Mouse (Mus musculus): ENCODE data around the gene Mgat1. TPM values are rescaled to one million over a fixed set of nuclear protein-coding genes. Genes with fewer than 3 reads are reported as not detected.

Gene Mgat1
- total and polyA plus RNA-seq, 3 experiments, result 59.2 to 74.4 (median 72.3) TPM

DNA sequence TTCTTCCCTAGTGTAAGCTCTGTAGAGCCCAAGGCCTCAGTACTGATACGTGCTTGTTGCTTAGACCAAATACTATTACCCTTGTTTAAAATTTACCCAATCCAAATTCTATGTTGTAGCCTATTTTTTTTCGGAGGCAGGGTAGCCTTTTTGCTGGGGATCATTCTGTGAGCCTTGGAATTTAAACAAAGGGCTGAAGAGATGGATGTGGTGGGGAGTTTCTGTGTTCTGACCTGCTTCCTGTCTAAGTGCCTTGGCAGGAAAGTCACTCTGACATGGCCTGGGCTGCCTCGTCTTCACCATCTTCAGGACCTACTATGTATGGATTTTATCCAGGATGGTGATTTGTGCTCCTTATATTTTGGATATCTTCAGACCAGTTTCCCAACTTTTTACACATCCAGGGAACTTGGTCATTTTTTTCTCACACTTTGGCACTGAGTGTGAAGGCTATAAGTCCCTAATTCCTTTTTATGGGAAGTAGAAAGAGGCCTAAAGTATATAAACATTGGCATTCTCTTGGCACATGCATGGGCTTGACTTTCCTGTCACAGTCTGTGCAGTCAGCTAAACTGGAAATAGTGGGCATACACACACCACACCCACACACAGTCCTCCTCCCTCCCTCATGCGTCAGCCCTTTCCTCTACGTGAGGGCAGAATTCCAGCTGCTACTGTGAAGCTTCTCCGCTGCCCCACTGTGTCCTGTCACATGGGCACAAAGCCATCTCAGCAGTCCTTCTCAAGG is 4.4 kb downstream of the Mgat1 start:
- Histone ChIP-seq H3K27ac (peak overlapping the region; percentile 99), H3K4me1 (ENCODE audit: control insufficient read depth, insufficient read depth, low read length) (peaks cover 32% of the 10 kb centered on the region), H3K4me3 (no peak overlapping the region), H3K36me3 (ENCODE audit: control insufficient read depth, insufficient read depth, low read length) (peaks cover 23% of the 10 kb centered on the region), H3K9ac (ENCODE audit: low read depth, low read length) (peak overlapping the region; percentile 7; the same call in 1 of the 2 replicates), H3K27me3 (ENCODE audit: control insufficient read depth, insufficient read depth, low read length) (no peaks in the 10 kb centered on the region), H3K79me2 (replicated peaks; ENCODE audit: control insufficient read depth, insufficient read depth, low read length) (0 out of 2 replicates have a peak, but pooled peaks cover 2% of the 10 kb centered on the region)
- intact Hi-C loops (cut with DNase I), result no loop called here
- 24% methylated on average over 6 of the region's 6 CpGs for WGBS
- peak; percentile 31; the same call in 1 of the 2 replicates for TF ChIP-seq POLR2A (IDR thresholded peaks at IDR 0.05; ENCODE audit: insufficient read depth, low read depth, low read length)
- TF ChIP-seq CTCF (IDR thresholded peaks at IDR 0.05), result no peak
- peak; percentile 64 to 78 for DNase-seq

DNA sequence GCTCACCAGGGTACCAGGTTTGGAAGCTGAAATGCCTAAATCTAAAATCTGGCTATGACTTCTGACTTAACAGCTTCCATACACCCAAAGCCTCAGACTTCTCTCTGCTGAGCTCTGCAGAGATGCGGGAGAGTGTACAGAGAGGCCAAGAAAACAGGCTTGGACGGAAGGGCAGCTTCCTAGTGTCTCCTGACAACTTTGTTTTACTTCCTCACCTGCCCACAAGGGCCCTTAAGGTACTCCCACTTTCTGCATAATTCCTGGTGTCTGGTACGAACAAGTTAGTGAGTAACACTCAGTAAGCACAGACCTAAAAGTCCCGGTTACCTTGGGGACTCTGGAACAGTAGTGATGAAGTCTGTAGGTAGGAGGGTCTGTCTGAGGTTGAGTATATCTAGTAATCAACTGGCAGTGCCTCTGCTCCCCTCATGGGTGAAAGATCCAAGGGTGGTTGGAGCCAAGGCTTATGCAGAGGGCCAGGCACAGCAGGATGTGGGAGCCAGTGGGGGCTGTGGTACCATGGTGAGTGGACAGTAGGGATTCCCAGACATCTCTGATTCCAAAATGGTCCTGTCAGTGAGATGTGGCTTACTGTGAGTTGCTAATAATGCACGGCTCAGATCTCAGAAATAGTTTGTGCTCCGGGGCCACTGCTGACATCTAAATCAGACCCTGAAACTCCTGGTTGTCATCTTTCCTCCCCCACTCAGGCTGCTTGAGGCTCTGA is 5.1 kb downstream of the Mgat1 start:
- no peaks in the 10 kb centered on the region for H3K27me3 ChIP-seq (ENCODE audit: control insufficient read depth, insufficient read depth, low read length)
- WGBS, result 56% methylated on average over 6 of the region's 6 CpGs
- no peak for DNase-seq
- peaks cover 25% of the 10 kb centered on the region for H3K36me3 ChIP-seq (ENCODE audit: control insufficient read depth, insufficient read depth, low read length)
- peaks cover 36% of the 10 kb centered on the region for H3K4me1 ChIP-seq (ENCODE audit: control insufficient read depth, insufficient read depth, low read length)
- no peak overlapping the region for H3K4me3 ChIP-seq
- TF ChIP-seq EP300 (IDR thresholded peaks at IDR 0.05; ENCODE audit: insufficient read depth, low read depth, low read length), result no peak
- TF ChIP-seq POLR2A (IDR thresholded peaks at IDR 0.05; ENCODE audit: insufficient read depth, low read depth, low read length), result no peak
- TF ChIP-seq CTCF (IDR thresholded peaks at IDR 0.05), result no peak
- H3K79me2 ChIP-seq (replicated peaks; ENCODE audit: control insufficient read depth, insufficient read depth, low read length), result peaks cover 5% of the 10 kb centered on the region; the same call in 1 of the 2 replicates
- intact Hi-C loops (cut with DNase I), result no loop called here
- H3K9ac ChIP-seq (ENCODE audit: low read depth, low read length), result peak overlapping the region; percentile 7; the same call in 1 of the 2 replicates
- H3K27ac ChIP-seq, result peak overlapping the region; percentile 99

DNA sequence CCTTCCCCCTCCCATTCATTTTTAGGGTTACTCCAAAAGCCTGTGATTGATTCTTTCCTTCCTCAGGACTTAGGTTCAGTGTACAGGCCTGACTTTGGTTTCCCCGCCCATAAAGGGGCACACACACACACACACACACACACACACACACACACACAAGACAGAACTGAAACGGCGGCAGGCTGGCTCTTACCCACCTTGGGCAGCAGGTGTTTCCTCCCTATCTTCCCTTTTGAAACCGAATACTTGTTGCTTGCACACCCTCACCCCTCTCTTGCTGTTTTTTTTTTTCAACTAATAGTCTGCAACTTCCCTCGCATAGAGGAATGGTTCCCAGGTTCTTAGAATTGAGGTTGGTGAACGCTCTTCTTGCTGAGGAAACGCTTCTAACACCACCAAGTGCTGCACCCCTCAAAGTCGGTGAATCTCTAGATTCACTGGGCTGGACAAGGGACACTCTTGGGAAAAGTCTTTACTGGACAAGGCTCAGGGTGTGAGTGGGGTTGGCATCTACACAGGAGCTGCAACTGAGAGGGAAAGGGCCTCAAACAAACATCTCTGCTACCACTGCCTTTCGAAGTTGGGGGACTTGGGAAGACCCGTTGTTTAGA is 5.9 kb downstream of the Mgat1 start:
- TF ChIP-seq POLR2A (IDR thresholded peaks at IDR 0.05; ENCODE audit: insufficient read depth, low read depth, low read length), result no peak
- TF ChIP-seq EP300 (IDR thresholded peaks at IDR 0.05; ENCODE audit: insufficient read depth, low read depth, low read length), result no peak
- no peak for TF ChIP-seq CTCF (IDR thresholded peaks at IDR 0.05)
- Histone ChIP-seq H3K79me2 (replicated peaks; ENCODE audit: control insufficient read depth, insufficient read depth, low read length) (peaks cover 8% of the 10 kb centered on the region), H3K9ac (ENCODE audit: low read depth, low read length) (peak overlapping the region; percentile 93), H3K4me3 (peak overlapping the region; percentile 65), H3K36me3 (ENCODE audit: control insufficient read depth, insufficient read depth, low read length) (peaks cover 31% of the 10 kb centered on the region), H3K27ac (peak overlapping the region; percentile 99), H3K4me1 (ENCODE audit: control insufficient read depth, insufficient read depth, low read length) (peaks cover 35% of the 10 kb centered on the region), H3K27me3 (ENCODE audit: control insufficient read depth, insufficient read depth, low read length) (no peaks in the 10 kb centered on the region)
- intact Hi-C loops (cut with DNase I), result loop anchor here (2.0 to 5.0 kb wide), 3 partner anchors 47 to 433 kb away; partner anchors contain the start of genes Trim41 and Zfp62
- no peak for DNase-seq
- WGBS, result 17% methylated on average over 10 of the region's 10 CpGs

DNA sequence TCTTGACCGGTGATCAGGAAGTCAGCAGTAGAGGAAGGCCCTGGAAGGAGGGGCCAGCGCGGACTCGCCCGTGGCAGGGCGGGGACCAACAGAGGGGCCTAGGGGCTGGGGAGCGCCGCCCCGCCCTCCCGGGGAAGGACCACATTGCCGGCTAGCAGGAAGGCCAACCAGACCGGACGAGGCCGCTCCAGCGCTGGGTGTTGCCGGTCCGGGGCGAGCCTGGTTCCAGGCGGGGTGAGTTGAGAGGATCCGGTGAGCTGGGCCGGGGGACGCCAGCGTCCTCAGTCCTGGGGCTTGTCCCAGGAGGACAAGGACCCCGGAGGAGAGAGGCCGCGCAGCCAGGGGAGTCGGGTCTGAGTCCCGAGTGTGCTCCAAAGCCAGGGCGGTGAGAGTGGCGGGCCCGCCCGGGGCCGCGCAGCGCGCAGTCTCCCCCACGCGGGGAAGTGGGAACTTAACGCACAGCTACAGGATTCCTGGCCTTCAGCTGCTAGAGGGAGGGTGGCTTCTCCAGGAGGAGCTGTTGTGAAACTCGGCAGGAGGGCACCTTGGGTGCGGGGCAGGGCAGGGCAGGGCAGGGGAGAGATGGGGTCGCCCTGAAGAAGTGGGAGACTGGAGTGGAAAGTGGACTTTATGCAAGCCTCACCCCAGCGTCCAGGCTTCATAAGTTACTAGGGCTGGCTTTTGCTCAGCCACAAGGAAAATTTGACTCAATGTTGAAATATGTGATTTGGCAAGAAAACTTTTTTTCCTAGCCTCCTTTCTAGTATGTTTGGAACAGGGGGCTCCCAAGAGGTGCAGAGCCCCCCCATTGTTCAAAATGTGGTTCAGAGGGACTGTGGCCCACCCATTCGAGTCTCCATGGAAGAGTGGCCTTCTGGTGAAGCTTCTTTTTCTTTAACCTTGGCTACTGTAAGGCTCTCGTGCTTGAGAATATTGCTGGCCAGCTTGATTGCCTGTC is 6.7 kb downstream of the Mgat1 start:
- under 1% methylated on average over 45 of the region's 45 CpGs for WGBS
- intact Hi-C loops (cut with DNase I), result loop anchor here (2.0 to 5.0 kb wide), 3 partner anchors 48 to 433 kb away; partner anchors contain the start of genes Trim41 and Zfp62
- Histone ChIP-seq H3K27ac (peak overlapping the region; percentile 99), H3K9ac (ENCODE audit: low read depth, low read length) (peak overlapping the region; percentile 93), H3K36me3 (ENCODE audit: control insufficient read depth, insufficient read depth, low read length) (peaks cover 29% of the 10 kb centered on the region), H3K4me1 (ENCODE audit: control insufficient read depth, insufficient read depth, low read length) (peaks cover 31% of the 10 kb centered on the region), H3K4me3 (peak overlapping the region; percentile 65), H3K79me2 (replicated peaks; ENCODE audit: control insufficient read depth, insufficient read depth, low read length) (peaks cover 8% of the 10 kb centered on the region), H3K27me3 (ENCODE audit: control insufficient read depth, insufficient read depth, low read length) (no peaks in the 10 kb centered on the region)
- peak; percentile 96 to 97 for DNase-seq
- TF ChIP-seq CTCF (IDR thresholded peaks at IDR 0.05), result peak; percentile 64
- peak; percentile 58; the same call in 1 of the 2 replicates for TF ChIP-seq EP300 (IDR thresholded peaks at IDR 0.05; ENCODE audit: insufficient read depth, low read depth, low read length)
- peak; percentile 92 for TF ChIP-seq POLR2A (IDR thresholded peaks at IDR 0.05; ENCODE audit: insufficient read depth, low read depth, low read length)

DNA sequence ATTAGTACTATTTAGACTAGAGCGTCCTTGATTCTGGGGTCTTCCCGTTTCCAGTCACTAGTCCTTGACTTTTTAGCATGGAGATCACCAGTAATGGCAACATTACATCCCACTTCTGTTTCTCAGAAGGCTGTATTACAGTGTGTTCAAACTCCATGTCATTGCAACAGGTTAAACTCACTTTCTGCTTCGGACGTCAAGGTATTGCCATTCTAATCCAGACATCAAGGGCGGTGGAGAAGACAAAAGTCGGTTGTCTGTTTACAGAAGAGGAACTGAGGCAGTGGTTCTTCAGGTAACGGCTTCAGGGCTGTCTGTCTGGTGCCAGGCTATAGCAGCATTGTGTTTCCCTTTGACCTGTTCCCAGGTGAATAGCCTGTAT is 7.4 kb downstream of the Mgat1 start:
- H3K27me3 ChIP-seq (ENCODE audit: control insufficient read depth, insufficient read depth, low read length), result no peaks in the 10 kb centered on the region
- peak overlapping the region; percentile 93 for H3K9ac ChIP-seq (ENCODE audit: low read depth, low read length)
- peak overlapping the region; percentile 65 for H3K4me3 ChIP-seq
- no peak for DNase-seq
- H3K79me2 ChIP-seq (replicated peaks; ENCODE audit: control insufficient read depth, insufficient read depth, low read length), result peaks cover 8% of the 10 kb centered on the region
- intact Hi-C loops (cut with DNase I), result loop anchor here (2.0 to 5.0 kb wide), 3 partner anchors 49 to 434 kb away; partner anchors contain the start of genes Trim41 and Zfp62
- H3K4me1 ChIP-seq (ENCODE audit: control insufficient read depth, insufficient read depth, low read length), result peaks cover 33% of the 10 kb centered on the region
- H3K36me3 ChIP-seq (ENCODE audit: control insufficient read depth, insufficient read depth, low read length), result peaks cover 30% of the 10 kb centered on the region
- H3K27ac ChIP-seq, result peak overlapping the region; percentile 99
- TF ChIP-seq EP300 (IDR thresholded peaks at IDR 0.05; ENCODE audit: insufficient read depth, low read depth, low read length) (no peak), POLR2A (IDR thresholded peaks at IDR 0.05; ENCODE audit: insufficient read depth, low read depth, low read length) (no peak), CTCF (IDR thresholded peaks at IDR 0.05) (no peak)
- WGBS, result 38% methylated on average over 7 of the region's 7 CpGs
